Mouse (Mus musculus): ENCODE data around the gene Efcab9. TPM values are rescaled to one million over a fixed set of nuclear protein-coding genes. Genes with fewer than 3 reads are reported as not detected.

Efcab9 gene
- polyA plus RNA-seq, 1 experiment: not detected

DNA sequence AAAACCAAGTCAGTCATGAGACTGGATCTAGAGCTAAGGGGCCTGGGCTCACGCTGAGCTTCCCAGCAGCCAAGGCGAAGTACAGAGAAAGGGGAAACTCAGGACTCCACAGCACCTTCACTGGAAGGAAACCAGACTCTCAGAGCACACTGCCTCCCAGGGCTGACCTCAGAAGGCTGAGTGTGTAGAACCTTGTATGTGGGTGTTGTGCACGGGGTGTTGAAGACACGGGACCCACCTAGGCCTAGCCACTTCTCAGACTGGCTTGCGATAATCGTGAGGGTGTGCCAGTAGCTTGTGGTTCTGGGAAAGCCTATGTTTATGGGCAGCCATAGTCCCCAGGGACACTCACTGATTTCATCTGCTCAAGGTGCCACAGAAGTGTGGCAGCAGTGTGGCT, 39.2 kb upstream of the Efcab9 start:
- H3K27me3 ChIP-seq (replicated peaks; ENCODE audit: control insufficient read depth, insufficient read depth, low read length): no peaks in the 10 kb centered on the region
- no peak overlapping the region for H3K4me3 ChIP-seq (ENCODE audit: insufficient read depth, low read depth, low read length)
- WGBS: 90% methylated on average over 6 of the region's 6 CpGs
- TF ChIP-seq CTCF (conservative IDR thresholded peaks at IDR 0.05; ENCODE audit: insufficient read depth, insufficient read length, low read depth, low read length) (no peak), POLR2A (IDR thresholded peaks at IDR 0.05; ENCODE audit: low read depth, low read length) (no peak)
- no peak overlapping the region for H3K27ac ChIP-seq (ENCODE audit: insufficient read depth, low read depth, low read length)
- no peaks in the 10 kb centered on the region for H3K4me1 ChIP-seq (ENCODE audit: control insufficient read depth, insufficient read depth, low read length)
- no peak for DNase-seq
- no peaks in the 10 kb centered on the region for H3K36me3 ChIP-seq (ENCODE audit: control insufficient read depth, insufficient read depth, low read length)

GRCm38 (mm10) chr11:32568637-32569293, 36.9 kb upstream of the Efcab9 start:
- Histone ChIP-seq H3K36me3 (ENCODE audit: control insufficient read depth, insufficient read depth, low read length) (no peaks in the 10 kb centered on the region), H3K4me1 (ENCODE audit: control insufficient read depth, insufficient read depth, low read length) (peaks cover 10% of the 10 kb centered on the region; the same call in 1 of the 2 replicates), H3K27me3 (replicated peaks; ENCODE audit: control insufficient read depth, insufficient read depth, low read length) (no peaks in the 10 kb centered on the region), H3K27ac (ENCODE audit: insufficient read depth, low read depth, low read length) (no peak overlapping the region), H3K4me3 (ENCODE audit: insufficient read depth, low read depth, low read length) (no peak overlapping the region)
- WGBS: 92% methylated on average over 15 of the region's 15 CpGs
- TF ChIP-seq CTCF (conservative IDR thresholded peaks at IDR 0.05; ENCODE audit: insufficient read depth, insufficient read length, low read depth, low read length): no peak
- TF ChIP-seq POLR2A (IDR thresholded peaks at IDR 0.05; ENCODE audit: low read depth, low read length): no peak
- no peak for DNase-seq

GRCm38 (mm10) chr11:32568060-32568459, 36.2 kb upstream of the Efcab9 start:
- H3K27ac ChIP-seq (ENCODE audit: insufficient read depth, low read depth, low read length): no peak overlapping the region
- no peaks in the 10 kb centered on the region for H3K36me3 ChIP-seq (ENCODE audit: control insufficient read depth, insufficient read depth, low read length)
- H3K4me3 ChIP-seq (ENCODE audit: insufficient read depth, low read depth, low read length): no peak overlapping the region
- 90% methylated on average over 7 of the region's 7 CpGs for WGBS
- no peak for DNase-seq
- peaks cover 10% of the 10 kb centered on the region; the same call in 1 of the 2 replicates for H3K4me1 ChIP-seq (ENCODE audit: control insufficient read depth, insufficient read depth, low read length)
- H3K27me3 ChIP-seq (replicated peaks; ENCODE audit: control insufficient read depth, insufficient read depth, low read length): no peaks in the 10 kb centered on the region
- TF ChIP-seq CTCF (conservative IDR thresholded peaks at IDR 0.05; ENCODE audit: insufficient read depth, insufficient read length, low read depth, low read length): no peak
- no peak for TF ChIP-seq POLR2A (IDR thresholded peaks at IDR 0.05; ENCODE audit: low read depth, low read length)

GRCm38 (mm10) chr11:32567000-32567855, 35.3 kb upstream of the Efcab9 start:
- Histone ChIP-seq H3K4me3 (ENCODE audit: insufficient read depth, low read depth, low read length) (no peak overlapping the region), H3K27me3 (replicated peaks; ENCODE audit: control insufficient read depth, insufficient read depth, low read length) (no peaks in the 10 kb centered on the region), H3K27ac (ENCODE audit: insufficient read depth, low read depth, low read length) (no peak overlapping the region), H3K36me3 (ENCODE audit: control insufficient read depth, insufficient read depth, low read length) (no peaks in the 10 kb centered on the region), H3K4me1 (ENCODE audit: control insufficient read depth, insufficient read depth, low read length) (peaks cover 10% of the 10 kb centered on the region; the same call in 1 of the 2 replicates)
- 88% methylated on average over 10 of the region's 10 CpGs for WGBS
- DNase-seq: no peak
- TF ChIP-seq POLR2A (IDR thresholded peaks at IDR 0.05; ENCODE audit: low read depth, low read length) (no peak), CTCF (conservative IDR thresholded peaks at IDR 0.05; ENCODE audit: insufficient read depth, insufficient read length, low read depth, low read length) (no peak)

DNA sequence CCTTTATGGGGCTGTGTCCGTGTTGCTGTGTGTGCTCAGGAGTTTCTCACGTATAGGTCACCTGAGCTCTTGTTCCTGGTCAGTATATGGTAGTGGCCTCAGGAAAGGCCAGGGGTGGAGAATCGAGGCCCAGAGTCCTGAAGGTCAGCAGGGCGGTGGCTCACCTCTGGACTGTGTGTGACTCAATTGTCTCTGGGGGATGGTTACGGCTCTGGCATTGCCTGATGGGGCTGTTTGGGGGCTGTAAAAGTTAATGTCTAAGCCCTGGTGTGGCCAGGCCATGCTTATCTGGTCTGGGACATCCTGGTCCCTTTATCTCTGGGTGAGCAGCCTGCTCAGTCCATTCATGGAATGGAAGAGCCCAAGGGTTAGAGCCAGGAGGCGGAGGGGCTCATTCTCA, 34.3 kb upstream of the Efcab9 start:
- no peak for DNase-seq
- no peak overlapping the region for H3K27ac ChIP-seq (ENCODE audit: insufficient read depth, low read depth, low read length)
- WGBS: 88% methylated on average over 6 of the region's 6 CpGs

DNA sequence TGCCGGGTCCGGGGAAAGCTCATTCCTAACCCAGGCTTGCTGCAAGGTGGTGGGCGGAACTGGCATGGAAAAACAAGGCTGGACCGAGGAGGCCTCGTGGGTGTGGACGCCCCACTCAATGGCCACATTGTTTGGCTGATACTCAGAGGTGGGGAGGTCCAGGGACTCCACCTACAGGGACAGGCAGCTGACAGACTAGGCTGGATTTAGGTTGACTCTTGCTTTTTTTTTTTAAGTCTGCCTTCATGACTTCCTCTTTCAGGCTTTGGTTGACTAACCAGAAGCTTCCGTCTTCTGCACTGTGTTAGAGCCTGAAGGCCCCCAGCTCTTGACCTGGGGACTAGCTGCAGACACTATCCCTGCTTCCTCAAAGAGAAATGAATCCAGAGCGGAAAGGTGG, 33.2 kb upstream of the Efcab9 start:
- H3K36me3 ChIP-seq (ENCODE audit: control insufficient read depth, insufficient read depth, low read length): no peaks in the 10 kb centered on the region
- no peak overlapping the region for H3K4me3 ChIP-seq (ENCODE audit: insufficient read depth, low read depth, low read length)
- DNase-seq: peak; percentile 43
- H3K27me3 ChIP-seq (replicated peaks; ENCODE audit: control insufficient read depth, insufficient read depth, low read length): no peaks in the 10 kb centered on the region
- WGBS: 40% methylated on average over 8 of the region's 8 CpGs
- H3K27ac ChIP-seq (ENCODE audit: insufficient read depth, low read depth, low read length): 0 out of 2 replicates have a peak overlapping the region, but pooled peaks have one; percentile 3
- no peak for TF ChIP-seq POLR2A (IDR thresholded peaks at IDR 0.05; ENCODE audit: low read depth, low read length)
- TF ChIP-seq CTCF (conservative IDR thresholded peaks at IDR 0.05; ENCODE audit: insufficient read depth, insufficient read length, low read depth, low read length): no peak
- peaks cover 13% of the 10 kb centered on the region; the same call in 1 of the 2 replicates for H3K4me1 ChIP-seq (ENCODE audit: control insufficient read depth, insufficient read depth, low read length)

More for the DNA sequence above, 34.3 kb upstream of the Efcab9 start:
- Histone ChIP-seq H3K4me1 (ENCODE audit: control insufficient read depth, insufficient read depth, low read length) (peaks cover 13% of the 10 kb centered on the region; the same call in 1 of the 2 replicates), H3K27me3 (replicated peaks; ENCODE audit: control insufficient read depth, insufficient read depth, low read length) (no peaks in the 10 kb centered on the region), H3K4me3 (ENCODE audit: insufficient read depth, low read depth, low read length) (no peak overlapping the region), H3K36me3 (ENCODE audit: control insufficient read depth, insufficient read depth, low read length) (no peaks in the 10 kb centered on the region)
- no peak for TF ChIP-seq POLR2A (IDR thresholded peaks at IDR 0.05; ENCODE audit: low read depth, low read length)
- no peak for TF ChIP-seq CTCF (conservative IDR thresholded peaks at IDR 0.05; ENCODE audit: insufficient read depth, insufficient read length, low read depth, low read length)

GRCm38 (mm10) chr11:32564629-32565028, 32.7 kb upstream of the Efcab9 start:
- TF ChIP-seq CTCF (conservative IDR thresholded peaks at IDR 0.05; ENCODE audit: insufficient read depth, insufficient read length, low read depth, low read length): no peak
- TF ChIP-seq POLR2A (IDR thresholded peaks at IDR 0.05; ENCODE audit: low read depth, low read length): no peak
- H3K4me3 ChIP-seq (ENCODE audit: insufficient read depth, low read depth, low read length): no peak overlapping the region
- H3K36me3 ChIP-seq (ENCODE audit: control insufficient read depth, insufficient read depth, low read length): no peaks in the 10 kb centered on the region
- H3K4me1 ChIP-seq (ENCODE audit: control insufficient read depth, insufficient read depth, low read length): peaks cover 13% of the 10 kb centered on the region; the same call in 1 of the 2 replicates
- no peaks in the 10 kb centered on the region for H3K27me3 ChIP-seq (replicated peaks; ENCODE audit: control insufficient read depth, insufficient read depth, low read length)
- 0 out of 2 replicates have a peak overlapping the region, but pooled peaks have one; percentile 3 for H3K27ac ChIP-seq (ENCODE audit: insufficient read depth, low read depth, low read length)
- WGBS: 34% methylated on average over 4 of the region's 4 CpGs
- DNase-seq: no peak

All from kidney, adult 2 months (tissue).